Mouse (Mus musculus): ENCODE measurements around the gene 4930426L09Rik. TPM values are rescaled to one million over a fixed set of nuclear protein-coding genes. Genes with fewer than 3 reads are reported as not detected.
A peak's percentile ranks its signal among the peaks of the same experiment; 100 is the strongest.

The 4930426L09Rik gene
- polyA plus RNA-seq (2014; fragmentation: Nextera tagmentation; extraction: Ambion mirVana): 0.24 and 0.55 TPM in 2 replicates

DNA sequence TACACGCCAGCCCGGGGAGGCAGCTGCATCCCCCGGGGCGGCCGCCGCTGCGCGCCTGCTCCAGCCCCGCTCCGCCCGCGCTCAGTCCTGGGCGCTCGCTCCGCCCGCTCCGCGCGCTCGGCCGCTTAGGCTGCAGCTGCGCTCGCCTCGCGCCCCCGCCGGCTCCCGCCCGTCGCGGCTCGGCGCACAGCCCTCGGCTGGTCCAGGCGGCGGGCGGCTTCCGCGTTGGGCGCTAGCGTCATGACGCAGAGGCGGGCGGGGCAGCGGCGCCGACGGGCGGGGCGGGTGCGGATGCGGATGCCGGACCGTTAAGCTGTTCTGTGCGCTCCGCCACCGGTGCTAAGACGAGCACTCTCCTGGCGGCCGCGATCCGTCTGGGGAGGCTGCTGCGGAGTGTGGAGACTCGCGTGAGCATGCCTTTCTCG, at the start of gene 4930426L09Rik, which contains the start of gene Pip4k2a:
Gene 4930426L09Rik, plus strand, starts transcription at position 290 of the 425 bp plus-strand sequence.
Gene Pip4k2a, minus strand, starts transcription at position 73 of the 425 bp plus-strand sequence.
- no peaks in the 10 kb centered on the region for H3K36me3 ChIP-seq (ENCODE audit: control insufficient read depth, insufficient read depth, low read length)
- H3K4me1 ChIP-seq (ENCODE audit: control insufficient read depth, insufficient read depth, low read length): peaks cover 10% of the 10 kb centered on the region; the same call in 1 of the 2 replicates
- peak within 1 kb of the TSS; percentile 84 for H3K4me3 ChIP-seq (ENCODE audit: low read depth, low read length)
- peak within 1 kb of the TSS; percentile 83 for H3K27ac ChIP-seq (ENCODE audit: low read depth, low read length)
- H3K9ac ChIP-seq (replicated peaks; ENCODE audit: low read depth, low read length): peak within 1 kb of the TSS; percentile 77
- H3K4me2 ChIP-seq (ENCODE audit: low read depth, low read length): peak within 1 kb of the TSS; percentile 98
- H3K27me3 ChIP-seq (ENCODE audit: control insufficient read depth, insufficient read depth, low read length): no peaks in the 10 kb centered on the region
- whole genome bisulfite sequencing: under 1% methylated on average over 61 of the region's 66 CpGs
- peak; percentile 98 for ATAC-seq (ENCODE audit: low read depth)
- no peaks in the 10 kb centered on the region for H3K9me3 ChIP-seq (ENCODE audit: control insufficient read depth, low read length)

DNA sequence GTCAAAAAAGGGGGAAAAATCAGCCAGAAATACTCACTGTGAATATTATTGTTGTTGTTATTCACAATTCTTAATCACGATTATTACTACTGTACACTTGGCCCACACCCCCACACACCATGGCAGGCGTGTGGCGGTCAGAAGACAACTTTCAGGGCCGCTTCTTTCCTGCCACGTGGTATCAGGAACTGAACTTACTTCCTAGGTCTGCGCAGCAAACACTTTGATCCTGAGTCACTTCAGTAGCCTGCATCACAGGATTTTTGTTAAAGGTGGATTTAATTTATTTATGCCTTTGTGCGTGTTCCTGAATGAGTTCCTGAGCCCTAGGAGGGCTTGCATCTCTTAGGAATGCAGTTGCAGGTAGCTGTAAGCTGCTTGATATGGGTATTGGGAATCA, 49.4 kb upstream of the 4930426L09Rik start:
- no peak for ATAC-seq (ENCODE audit: low read depth)
- Histone ChIP-seq H3K27ac (ENCODE audit: low read depth, low read length) (no peak overlapping the region), H3K4me1 (ENCODE audit: control insufficient read depth, insufficient read depth, low read length) (no peaks in the 10 kb centered on the region), H3K9ac (replicated peaks; ENCODE audit: low read depth, low read length) (no peak overlapping the region), H3K9me3 (ENCODE audit: control insufficient read depth, low read length) (no peaks in the 10 kb centered on the region), H3K4me2 (ENCODE audit: low read depth, low read length) (no peak overlapping the region), H3K27me3 (ENCODE audit: control insufficient read depth, insufficient read depth, low read length) (no peaks in the 10 kb centered on the region), H3K4me3 (ENCODE audit: low read depth, low read length) (no peak overlapping the region), H3K36me3 (ENCODE audit: control insufficient read depth, insufficient read depth, low read length) (no peaks in the 10 kb centered on the region)
- 86% methylated on average over 7 of the region's 7 CpGs for WGBS

- no peak for ATAC-seq (ENCODE audit: low read depth)
- H3K36me3 ChIP-seq (ENCODE audit: control insufficient read depth, insufficient read depth, low read length): no peaks in the 10 kb centered on the region
- no peak overlapping the region for H3K9ac ChIP-seq (replicated peaks; ENCODE audit: low read depth, low read length)
- no peak overlapping the region for H3K4me3 ChIP-seq (ENCODE audit: low read depth, low read length)
- H3K27me3 ChIP-seq (ENCODE audit: control insufficient read depth, insufficient read depth, low read length): no peaks in the 10 kb centered on the region
- H3K9me3 ChIP-seq (ENCODE audit: control insufficient read depth, low read length): no peaks in the 10 kb centered on the region
- 61% methylated on average over 2 of the region's 2 CpGs for WGBS
- H3K4me1 ChIP-seq (ENCODE audit: control insufficient read depth, insufficient read depth, low read length): no peaks in the 10 kb centered on the region
- H3K4me2 ChIP-seq (ENCODE audit: low read depth, low read length): no peak overlapping the region
- H3K27ac ChIP-seq (ENCODE audit: low read depth, low read length): no peak overlapping the region
Measured at GRCm38 (mm10) chr2:18950758-18951157, 47.4 kb upstream of the 4930426L09Rik start.

GRCm38 (mm10) chr2:18952102-18952673, 46.0 kb upstream of the 4930426L09Rik start:
- 60% methylated on average over 7 of the region's 7 CpGs for WGBS

DNA sequence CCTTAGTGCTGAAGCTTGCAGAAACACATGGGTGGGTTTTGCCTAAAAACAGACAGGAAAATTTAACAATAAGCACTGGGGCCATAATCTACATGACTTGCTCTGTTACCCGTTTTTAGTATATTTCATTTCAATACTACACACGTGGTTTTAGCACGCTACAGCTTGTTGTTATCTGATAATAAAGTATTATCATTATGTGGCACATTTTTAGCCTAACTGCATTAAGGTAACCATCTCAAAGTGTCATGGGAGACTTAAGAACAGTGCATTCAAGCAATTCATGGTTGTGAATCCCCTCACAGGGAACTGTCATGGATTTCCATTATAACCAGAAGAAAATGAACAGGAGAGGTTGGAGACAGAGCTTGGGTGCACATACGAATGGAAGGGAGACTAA, 43.7 kb upstream of the 4930426L09Rik start:
- no peak for ATAC-seq (ENCODE audit: low read depth)

More at GRCm38 (mm10) chr2:18952102-18952673, 46.0 kb upstream of the 4930426L09Rik start:
- no peaks in the 10 kb centered on the region for H3K36me3 ChIP-seq (ENCODE audit: control insufficient read depth, insufficient read depth, low read length)
- H3K4me1 ChIP-seq (ENCODE audit: control insufficient read depth, insufficient read depth, low read length): no peaks in the 10 kb centered on the region
- H3K27ac ChIP-seq (ENCODE audit: low read depth, low read length): no peak overlapping the region
- no peak overlapping the region for H3K9ac ChIP-seq (replicated peaks; ENCODE audit: low read depth, low read length)
- H3K27me3 ChIP-seq (ENCODE audit: control insufficient read depth, insufficient read depth, low read length): no peaks in the 10 kb centered on the region
- H3K4me2 ChIP-seq (ENCODE audit: low read depth, low read length): no peak overlapping the region
- ATAC-seq (ENCODE audit: low read depth): no peak
- H3K4me3 ChIP-seq (ENCODE audit: low read depth, low read length): no peak overlapping the region
- H3K9me3 ChIP-seq (ENCODE audit: control insufficient read depth, low read length): no peaks in the 10 kb centered on the region

GRCm38 (mm10) chr2:18955022-18955421, 43.1 kb upstream of the 4930426L09Rik start:
- no peak overlapping the region for H3K4me2 ChIP-seq (ENCODE audit: low read depth, low read length)
- no peaks in the 10 kb centered on the region for H3K9me3 ChIP-seq (ENCODE audit: control insufficient read depth, low read length)
- ATAC-seq (ENCODE audit: low read depth): no peak
- no peak overlapping the region for H3K9ac ChIP-seq (replicated peaks; ENCODE audit: low read depth, low read length)
- no peaks in the 10 kb centered on the region for H3K27me3 ChIP-seq (ENCODE audit: control insufficient read depth, insufficient read depth, low read length)
- no peak overlapping the region for H3K4me3 ChIP-seq (ENCODE audit: low read depth, low read length)
- WGBS: 38% methylated on average over 4 of the region's 4 CpGs
- H3K4me1 ChIP-seq (ENCODE audit: control insufficient read depth, insufficient read depth, low read length): no peaks in the 10 kb centered on the region
- no peaks in the 10 kb centered on the region for H3K36me3 ChIP-seq (ENCODE audit: control insufficient read depth, insufficient read depth, low read length)
- H3K27ac ChIP-seq (ENCODE audit: low read depth, low read length): no peak overlapping the region

More for the DNA sequence above, 43.7 kb upstream of the 4930426L09Rik start:
- Histone ChIP-seq H3K9ac (replicated peaks; ENCODE audit: low read depth, low read length) (no peak overlapping the region), H3K27me3 (ENCODE audit: control insufficient read depth, insufficient read depth, low read length) (no peaks in the 10 kb centered on the region), H3K4me1 (ENCODE audit: control insufficient read depth, insufficient read depth, low read length) (no peaks in the 10 kb centered on the region), H3K27ac (ENCODE audit: low read depth, low read length) (no peak overlapping the region), H3K4me3 (ENCODE audit: low read depth, low read length) (no peak overlapping the region), H3K36me3 (ENCODE audit: control insufficient read depth, insufficient read depth, low read length) (no peaks in the 10 kb centered on the region), H3K9me3 (ENCODE audit: control insufficient read depth, low read length) (no peaks in the 10 kb centered on the region), H3K4me2 (ENCODE audit: low read depth, low read length) (no peak overlapping the region)
- WGBS: 77% methylated on average over 4 of the region's 4 CpGs

GRCm38 (mm10) chr2:18955671-18956070, 42.5 kb upstream of the 4930426L09Rik start:
- Histone ChIP-seq H3K4me2 (ENCODE audit: low read depth, low read length) (no peak overlapping the region), H3K27ac (ENCODE audit: low read depth, low read length) (no peak overlapping the region), H3K27me3 (ENCODE audit: control insufficient read depth, insufficient read depth, low read length) (no peaks in the 10 kb centered on the region), H3K36me3 (ENCODE audit: control insufficient read depth, insufficient read depth, low read length) (no peaks in the 10 kb centered on the region), H3K9ac (replicated peaks; ENCODE audit: low read depth, low read length) (no peak overlapping the region), H3K4me1 (ENCODE audit: control insufficient read depth, insufficient read depth, low read length) (0 out of 2 replicates have a peak, but pooled peaks cover 2% of the 10 kb centered on the region), H3K9me3 (ENCODE audit: control insufficient read depth, low read length) (no peaks in the 10 kb centered on the region), H3K4me3 (ENCODE audit: low read depth, low read length) (no peak overlapping the region)
- WGBS: 94% methylated on average over 13 of the region's 13 CpGs
- ATAC-seq (ENCODE audit: low read depth): no peak

GRCm38 (mm10) chr2:18956424-18956823, 41.7 kb upstream of the 4930426L09Rik start:
- H3K36me3 ChIP-seq (ENCODE audit: control insufficient read depth, insufficient read depth, low read length): no peaks in the 10 kb centered on the region

GRCm38 (mm10) chr2:18956945-18957344, 41.2 kb upstream of the 4930426L09Rik start:
- H3K36me3 ChIP-seq (ENCODE audit: control insufficient read depth, insufficient read depth, low read length): no peaks in the 10 kb centered on the region
- 74% methylated on average over 7 of the region's 7 CpGs for WGBS
- no peak overlapping the region for H3K9ac ChIP-seq (replicated peaks; ENCODE audit: low read depth, low read length)
- no peak overlapping the region for H3K27ac ChIP-seq (ENCODE audit: low read depth, low read length)
- H3K4me2 ChIP-seq (ENCODE audit: low read depth, low read length): no peak overlapping the region
- H3K4me1 ChIP-seq (ENCODE audit: control insufficient read depth, insufficient read depth, low read length): 0 out of 2 replicates have a peak, but pooled peaks cover 6% of the 10 kb centered on the region
- no peak overlapping the region for H3K4me3 ChIP-seq (ENCODE audit: low read depth, low read length)
- no peaks in the 10 kb centered on the region for H3K9me3 ChIP-seq (ENCODE audit: control insufficient read depth, low read length)
- no peaks in the 10 kb centered on the region for H3K27me3 ChIP-seq (ENCODE audit: control insufficient read depth, insufficient read depth, low read length)
- ATAC-seq (ENCODE audit: low read depth): no peak

More at GRCm38 (mm10) chr2:18956424-18956823, 41.7 kb upstream of the 4930426L09Rik start:
- Histone ChIP-seq H3K4me2 (ENCODE audit: low read depth, low read length) (no peak overlapping the region), H3K4me1 (ENCODE audit: control insufficient read depth, insufficient read depth, low read length) (0 out of 2 replicates have a peak, but pooled peaks cover 6% of the 10 kb centered on the region), H3K9ac (replicated peaks; ENCODE audit: low read depth, low read length) (no peak overlapping the region), H3K9me3 (ENCODE audit: control insufficient read depth, low read length) (no peaks in the 10 kb centered on the region), H3K4me3 (ENCODE audit: low read depth, low read length) (no peak overlapping the region), H3K27me3 (ENCODE audit: control insufficient read depth, insufficient read depth, low read length) (no peaks in the 10 kb centered on the region), H3K27ac (ENCODE audit: low read depth, low read length) (no peak overlapping the region)
- 85% methylated on average over 3 of the region's 3 CpGs for WGBS
- no peak for ATAC-seq (ENCODE audit: low read depth)

Measured in neural tube, embryonic 14.5 days (tissue).